Mouse (Mus musculus) G1E (cell line): ENCODE measurements at regions not wholly inside any gene's neighbourhood (a gene's known extent, or its start where the extent isn't known, plus 50 kb on each side); places are given as distances from the start of the nearest gene placed in this dataset.

Experiments
- ATAC-seq: 2 replicates; pipeline ENCODE4 v1.8.0; 2016; ENCODE audit warnings: mild to moderate bottlenecking; ENCODE audit not compliant: insufficient number of reproducible peaks, poor library complexity, low FRiP score, severe bottlenecking; ENCODE audit errors: extremely low read depth
- DNase-seq: peaks from one replicate; pipeline ENCODE4 v3.0.0; 2012; ENCODE audit warnings: low spot score
- H3K27me3 ChIP-seq: 2 replicates; pipeline ENCODE4 v1.6.1; 2012; ENCODE audit warnings: mild to moderate bottlenecking, low read length, inconsistent platforms; ENCODE audit not compliant: insufficient read depth
- H3K36me3 ChIP-seq: replicated peaks from 2 replicates; pipeline ENCODE3; 2012; ENCODE audit warnings: mild to moderate bottlenecking, inconsistent platforms
- H3K4me1 ChIP-seq: 2 replicates; pipeline ENCODE4 v1.6.1; 2012; ENCODE audit warnings: low read depth, low read length, inconsistent platforms, mixed read lengths; ENCODE audit not compliant: insufficient read depth
- H3K4me3 ChIP-seq: 2 replicates; pipeline ENCODE4 v1.5.1; 2012; ENCODE audit warnings: low read depth, mild to moderate bottlenecking, inconsistent platforms, low read length, moderate library complexity, mixed read lengths
- H3K9me3 ChIP-seq: replicated peaks from 2 replicates; pipeline ENCODE4 v1.6.1; 2012; ENCODE audit warnings: inconsistent platforms
- CTCF ChIP-seq: IDR thresholded peaks from 2 replicates; pipeline ENCODE4 v1.5.1; 2012; ENCODE audit warnings: low read depth, low read length, inconsistent platforms, mixed read lengths
- GATA1 ChIP-seq: IDR thresholded peaks from 2 replicates; pipeline ENCODE4 v1.6.1; 2012; ENCODE audit warnings: borderline replicate concordance, low read length, inconsistent platforms, mixed read lengths
- GATA2 ChIP-seq: IDR thresholded peaks from 2 replicates; pipeline ENCODE4 v1.6.1; 2012; ENCODE audit warnings: low read depth, low read length, inconsistent platforms, borderline replicate concordance
- POLR2AphosphoS5 ChIP-seq: IDR thresholded peaks from 2 replicates; pipeline ENCODE4 v1.6.1; 2012; ENCODE audit warnings: low read depth, low read length, inconsistent platforms; ENCODE audit not compliant: insufficient replicate concordance
- TAL1 ChIP-seq: conservative IDR thresholded peaks from 2 replicates; pipeline ENCODE4 v1.6.1; 2012; ENCODE audit warnings: low read depth, low read length, inconsistent platforms, mixed read lengths

DNA sequence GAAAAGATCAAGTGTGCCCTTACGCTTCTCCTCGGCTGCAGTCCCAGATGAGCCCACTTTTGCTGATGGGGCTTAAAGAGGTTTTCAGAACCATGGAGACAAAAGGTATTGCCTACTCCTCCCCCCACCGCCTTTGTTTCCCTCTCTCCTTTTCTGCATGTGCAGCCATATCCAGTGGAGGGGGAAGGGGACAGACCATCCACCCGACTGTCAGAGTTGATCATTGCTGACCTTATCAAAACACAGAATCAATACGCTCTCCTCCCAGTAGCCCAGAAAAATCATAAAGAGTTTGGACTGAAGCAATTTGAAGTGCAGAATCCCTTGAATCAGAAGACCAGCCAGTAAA lies 159.9 kb upstream of the Ppp2r3a start:
- TF ChIP-seq GATA1 (no peak), GATA2 (no peak), CTCF (no peak), POLR2AphosphoS5 (no peak)
- H3K36me3 ChIP-seq: no peaks in the 10 kb centered on the region
- no peaks in the 10 kb centered on the region for H3K27me3 ChIP-seq
- peaks cover 37% of the 10 kb centered on the region for H3K9me3 ChIP-seq
- H3K4me3 ChIP-seq: no peak overlapping the region
- no peak for ATAC-seq
- no peak for DNase-seq
- H3K4me1 ChIP-seq: no peaks in the 10 kb centered on the region

DNA sequence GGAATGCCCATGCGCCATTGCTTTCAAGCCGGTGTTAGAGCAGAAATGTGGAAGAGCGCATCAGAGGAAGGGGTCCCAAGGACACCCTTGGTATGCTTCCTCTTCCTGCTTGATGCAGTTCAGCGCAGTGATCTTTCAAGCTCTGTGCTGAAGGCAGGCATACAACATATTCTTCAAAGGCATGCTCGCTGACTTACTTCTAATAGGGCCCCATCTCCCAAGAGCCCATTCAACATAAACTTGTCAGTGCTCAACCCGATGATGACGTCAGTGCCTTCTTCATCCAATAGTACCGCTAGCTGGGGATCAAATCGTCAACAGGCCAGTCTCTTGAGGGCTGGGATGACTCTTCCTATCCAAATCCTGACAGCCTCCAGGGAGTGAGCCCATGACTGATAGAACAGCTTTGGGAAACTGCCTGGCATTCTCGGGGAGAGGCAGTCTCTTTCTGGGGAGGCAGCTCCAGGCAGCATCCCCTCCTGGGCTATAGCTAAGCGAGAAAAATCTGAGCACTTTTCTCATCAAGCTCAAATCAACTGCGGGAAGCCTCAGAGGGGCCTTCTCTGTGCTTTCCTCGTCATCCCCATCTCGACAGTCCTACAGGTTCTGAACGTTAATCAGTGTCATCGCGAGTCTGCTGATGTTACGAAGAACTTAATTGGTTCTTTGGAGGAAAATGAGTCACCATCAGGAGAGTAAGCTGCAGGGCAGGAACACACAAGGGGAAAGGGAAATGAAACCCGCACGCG lies 159.4 kb upstream of the Ppp2r3a start:
- Histone ChIP-seq H3K4me3 (no peak overlapping the region), H3K9me3 (peaks cover 38% of the 10 kb centered on the region), H3K4me1 (no peaks in the 10 kb centered on the region), H3K36me3 (no peaks in the 10 kb centered on the region), H3K27me3 (no peaks in the 10 kb centered on the region)
- ATAC-seq (no peak), DNase-seq (no peak)
- TF ChIP-seq GATA2 (no peak), CTCF (no peak), GATA1 (no peak), TAL1 (no peak), POLR2AphosphoS5 (no peak)

DNA sequence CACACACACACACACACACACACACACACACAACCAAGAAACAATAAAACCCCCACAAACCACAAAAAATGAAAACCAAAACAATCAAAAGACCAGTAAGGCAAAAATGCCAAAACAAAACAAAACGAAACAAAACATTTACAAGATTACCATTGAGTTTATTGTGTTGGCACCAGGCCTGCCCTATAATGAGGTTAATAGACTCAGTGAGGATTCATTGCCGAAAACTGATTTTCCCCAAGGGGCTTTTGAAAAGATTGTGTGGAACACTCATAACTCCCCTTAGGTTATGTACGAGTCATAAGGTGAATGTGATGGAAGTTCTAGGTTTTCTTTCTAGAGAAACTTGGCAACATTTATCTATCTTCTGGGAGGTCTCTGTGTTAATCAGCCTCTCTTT lies 158.8 kb upstream of the Ppp2r3a start:
- H3K27me3 ChIP-seq: no peaks in the 10 kb centered on the region
- H3K36me3 ChIP-seq: no peaks in the 10 kb centered on the region
- TF ChIP-seq CTCF (no peak), TAL1 (no peak), GATA2 (no peak), GATA1 (no peak), POLR2AphosphoS5 (no peak)
- no peaks in the 10 kb centered on the region for H3K4me1 ChIP-seq
- H3K4me3 ChIP-seq: no peak overlapping the region
- ATAC-seq (no peak), DNase-seq (no peak)
- peaks cover 42% of the 10 kb centered on the region for H3K9me3 ChIP-seq

DNA sequence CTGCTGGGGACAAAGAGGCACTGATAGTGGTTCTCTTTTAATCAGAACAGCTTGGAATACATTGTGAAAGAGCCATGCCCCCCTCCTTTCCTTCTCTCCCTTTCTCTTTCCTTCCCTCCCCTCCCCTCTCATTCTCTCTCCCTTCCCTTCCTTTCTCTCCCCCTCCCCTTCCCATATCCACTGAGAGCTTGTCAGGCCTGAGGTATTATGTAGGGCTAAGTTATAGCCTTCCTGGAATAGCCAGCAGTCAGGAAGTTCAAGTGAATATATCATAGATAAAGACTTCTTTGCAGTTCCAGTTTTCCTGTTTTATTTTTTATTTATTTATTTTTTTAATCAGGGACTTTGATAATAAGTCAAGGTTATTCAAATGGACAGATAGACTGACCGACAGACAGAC lies 156.5 kb upstream of the Ppp2r3a start:
- no peaks in the 10 kb centered on the region for H3K36me3 ChIP-seq
- ATAC-seq (no peak), DNase-seq (no peak)
- TF ChIP-seq POLR2AphosphoS5 (no peak), GATA2 (no peak), GATA1 (no peak), CTCF (no peak), TAL1 (no peak)
- H3K4me3 ChIP-seq: no peak overlapping the region
- H3K9me3 ChIP-seq: peaks cover 53% of the 10 kb centered on the region
- H3K27me3 ChIP-seq: no peaks in the 10 kb centered on the region
- H3K4me1 ChIP-seq: no peaks in the 10 kb centered on the region

DNA sequence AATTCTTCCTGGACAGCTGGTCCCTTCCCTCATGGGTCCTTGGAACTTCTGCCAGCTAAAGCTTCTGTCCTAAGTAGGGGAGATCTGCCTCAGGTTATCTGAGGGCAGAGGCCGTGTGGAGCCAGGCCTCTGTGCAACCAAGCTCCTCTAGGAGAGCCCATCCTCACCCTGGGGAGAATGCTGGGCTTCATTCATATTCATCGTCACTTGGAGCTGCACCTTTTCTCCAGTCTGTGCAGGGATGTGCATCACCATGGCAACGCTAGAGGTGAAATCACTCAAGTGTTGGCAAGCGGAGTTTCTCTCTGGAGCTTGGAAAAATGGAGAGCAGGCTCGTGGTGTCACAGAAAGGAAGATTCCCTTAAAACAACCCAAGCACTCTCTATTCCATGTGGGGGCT lies 155.5 kb upstream of the Ppp2r3a start:
- no peaks in the 10 kb centered on the region for H3K27me3 ChIP-seq
- no peaks in the 10 kb centered on the region for H3K4me1 ChIP-seq
- no peaks in the 10 kb centered on the region for H3K36me3 ChIP-seq
- no peak overlapping the region for H3K4me3 ChIP-seq
- TF ChIP-seq TAL1 (no peak), CTCF (no peak), POLR2AphosphoS5 (no peak), GATA2 (no peak), GATA1 (no peak)
- no peak for DNase-seq
- ATAC-seq: no peak
- H3K9me3 ChIP-seq: peaks cover 57% of the 10 kb centered on the region

DNA sequence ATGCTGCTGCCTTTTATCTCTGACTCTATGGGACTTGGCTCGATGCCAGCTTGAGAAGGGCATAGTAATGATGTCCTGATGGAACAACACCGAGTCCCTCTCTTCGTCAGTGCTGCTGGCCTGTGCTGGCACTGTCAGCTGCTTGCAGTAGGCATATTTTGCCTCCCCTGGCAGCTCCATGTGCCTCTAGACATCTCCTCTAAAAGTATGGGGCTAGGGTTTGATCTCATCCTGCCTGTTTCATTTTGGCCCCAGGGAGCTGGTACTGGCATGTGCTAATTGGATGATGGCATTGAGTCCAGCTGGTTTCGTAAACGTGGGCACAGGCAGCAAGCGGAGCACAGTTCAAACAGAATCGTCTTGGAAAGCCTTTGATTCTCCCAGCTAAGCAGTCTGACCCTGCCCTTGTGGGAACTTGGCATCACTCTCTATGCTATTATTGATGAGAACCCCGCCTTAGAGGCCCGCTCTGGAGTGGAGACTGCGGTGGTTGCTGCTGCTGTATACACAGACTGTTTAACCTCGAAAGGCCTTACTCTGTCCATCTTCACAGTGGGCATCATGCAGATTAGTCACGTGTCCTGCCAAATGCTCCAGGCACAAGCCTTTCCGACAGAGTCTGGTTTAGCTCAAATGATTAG lies 153.0 kb upstream of the Ppp2r3a start:
- ATAC-seq: no peak
- TF ChIP-seq CTCF: no peak
- no peak for TF ChIP-seq GATA1
- TF ChIP-seq GATA2: no peak
- no peak for TF ChIP-seq TAL1
- no peak for TF ChIP-seq POLR2AphosphoS5
- Histone ChIP-seq H3K36me3 (no peaks in the 10 kb centered on the region), H3K27me3 (no peaks in the 10 kb centered on the region), H3K4me3 (no peak overlapping the region), H3K9me3 (peaks cover 46% of the 10 kb centered on the region), H3K4me1 (no peaks in the 10 kb centered on the region)
- no peak for DNase-seq

DNA sequence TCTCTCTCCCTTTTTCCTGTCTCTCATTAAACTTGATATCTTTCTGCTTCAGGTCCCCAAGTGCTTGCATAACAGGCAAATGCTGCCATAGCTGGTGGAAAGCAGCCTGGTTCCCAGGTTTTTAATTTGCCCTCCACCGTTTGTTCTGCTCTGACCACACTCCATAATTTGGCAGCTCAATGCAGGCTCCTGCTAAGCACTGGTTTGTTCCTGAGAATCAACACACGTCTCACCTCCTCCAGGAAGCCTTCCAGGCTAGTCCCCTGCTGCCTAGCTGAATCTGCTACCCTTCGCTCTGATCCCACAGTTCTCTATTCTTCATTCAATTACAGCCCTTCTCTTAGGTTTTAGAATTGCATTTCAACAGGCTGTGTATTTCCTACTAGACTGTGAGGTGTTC lies 152.4 kb upstream of the Ppp2r3a start:
- no peak for ATAC-seq
- TF ChIP-seq GATA1: no peak
- no peak for TF ChIP-seq POLR2AphosphoS5
- H3K36me3 ChIP-seq: no peaks in the 10 kb centered on the region
- peaks cover 49% of the 10 kb centered on the region for H3K9me3 ChIP-seq
- no peak overlapping the region for H3K4me3 ChIP-seq
- no peaks in the 10 kb centered on the region for H3K27me3 ChIP-seq
- no peak for DNase-seq
- H3K4me1 ChIP-seq: no peaks in the 10 kb centered on the region
